Mouse (Mus musculus): ENCODE results near the gene Hectd4. TPM values are rescaled to one million over a fixed set of nuclear protein-coding genes. Genes with fewer than 3 reads are reported as not detected.
A peak's percentile ranks its signal among the peaks of the same experiment; 100 is the strongest.

Gene Hectd4
- total RNA-seq, 4 experiments from 2014 or later: 142 to 182 (median 164) TPM

DNA sequence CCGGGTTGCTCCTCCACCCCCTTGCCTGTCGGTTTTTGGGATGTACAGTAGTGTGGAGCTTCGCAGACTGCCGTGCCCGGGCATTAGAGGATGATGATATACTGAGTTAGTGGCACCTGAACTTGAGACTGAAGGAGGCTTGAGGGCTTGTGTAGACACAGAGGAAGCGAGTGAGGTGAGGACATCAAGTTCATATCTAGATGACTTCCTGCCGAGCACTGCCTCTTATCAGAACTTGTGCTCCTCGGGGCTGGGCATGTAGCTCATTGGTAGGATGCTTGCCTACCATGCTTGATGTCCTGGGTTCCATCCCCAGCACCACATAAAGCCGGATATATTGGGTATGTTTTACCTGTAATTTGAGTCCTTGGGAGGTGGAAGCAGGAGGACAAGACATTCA lies 10.8 kb downstream of the Hectd4 start:
- no peak for DNase-seq (ENCODE audit: low spot score in 2 of 2)

- no peak for DNase-seq (ENCODE audit: low spot score in 2 of 2)
Observed at GRCm38 (mm10) chr5:121232789-121233188, 12.8 kb downstream of the Hectd4 start.

DNA sequence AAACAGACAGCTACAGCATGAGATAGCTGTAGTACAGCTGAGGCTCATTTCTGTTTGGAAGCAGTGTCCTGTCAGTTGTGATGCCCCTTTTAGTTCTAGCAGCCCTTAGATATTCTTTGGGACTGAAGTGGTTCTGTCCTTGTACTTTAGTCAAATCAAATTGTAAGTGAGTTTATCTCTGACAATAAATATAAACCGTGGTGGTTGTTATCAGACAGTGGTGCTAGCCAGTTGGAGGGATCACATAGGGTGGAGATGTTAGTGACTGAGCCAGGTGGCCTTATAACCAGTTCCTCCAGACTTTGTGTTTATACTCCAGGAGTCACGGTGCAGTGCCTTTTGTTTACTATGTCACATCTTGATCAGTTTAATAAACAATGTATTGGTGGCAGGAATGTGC lies 13.7 kb downstream of the Hectd4 start:
- no peak for DNase-seq (ENCODE audit: low spot score in 2 of 2)

DNA sequence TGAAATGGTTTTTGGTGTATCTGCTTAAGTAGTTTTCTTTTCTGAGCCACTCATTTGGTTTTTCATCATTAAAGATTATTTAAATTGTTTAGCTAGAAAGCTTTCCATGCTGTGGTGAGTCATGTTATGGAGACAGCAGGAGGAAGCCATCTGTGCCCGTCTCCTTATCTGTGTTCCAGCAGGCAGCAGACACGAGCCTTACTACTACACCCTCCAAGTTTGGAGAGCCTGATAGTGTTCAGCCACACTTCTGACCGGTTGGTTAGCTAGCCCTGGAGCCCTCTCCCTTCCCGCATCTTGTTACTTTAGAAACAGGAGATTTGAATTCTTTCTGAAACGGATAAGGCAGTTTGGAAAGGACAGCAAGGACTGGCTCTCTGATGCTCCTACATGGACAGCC lies 16.2 kb downstream of the Hectd4 start:
- peak in 1 of 2 experiments; percentile 68 for DNase-seq (ENCODE audit: low spot score in 2 of 2)

DNA sequence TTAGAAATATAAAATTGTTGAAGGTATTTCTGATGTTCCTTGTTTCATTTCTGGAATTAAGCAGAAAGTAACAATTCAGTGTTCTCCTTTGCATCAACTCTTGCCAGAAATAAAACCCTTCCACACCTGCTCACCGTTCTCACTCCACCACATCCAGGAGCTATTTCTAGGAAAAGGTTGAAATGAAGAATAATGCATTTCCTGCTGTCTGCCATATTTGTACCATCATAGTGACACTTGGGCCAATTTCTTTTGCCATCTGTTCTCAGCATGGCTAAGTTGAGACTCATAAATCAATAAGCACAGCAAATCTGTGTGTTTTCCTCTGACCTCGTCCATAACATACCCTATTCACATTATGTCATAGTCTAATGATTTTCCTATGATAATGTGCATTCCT lies 18.2 kb downstream of the Hectd4 start:
- no peak for DNase-seq (ENCODE audit: low spot score in 2 of 2)

DNA sequence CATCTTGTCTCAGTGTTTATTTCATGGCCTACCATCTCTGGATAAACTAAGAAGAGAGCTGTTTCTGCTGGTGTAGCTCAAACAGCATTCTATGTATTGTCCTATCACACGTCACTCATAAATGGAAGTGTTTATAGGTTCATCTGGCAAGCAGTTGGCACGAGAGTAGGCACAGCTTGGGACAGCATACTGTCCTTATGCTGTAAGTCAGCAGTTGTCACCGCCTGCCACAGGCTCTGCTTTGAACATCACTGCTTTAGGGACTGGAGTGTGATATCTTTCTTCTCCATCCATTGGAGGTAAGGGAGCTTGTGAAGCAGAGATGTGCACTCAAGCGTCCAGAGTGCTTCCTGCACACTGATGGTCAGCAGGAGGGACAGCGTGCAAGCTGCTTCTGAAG lies 19.8 kb downstream of the Hectd4 start:
- no peak for DNase-seq (ENCODE audit: low spot score in 2 of 2)

DNA sequence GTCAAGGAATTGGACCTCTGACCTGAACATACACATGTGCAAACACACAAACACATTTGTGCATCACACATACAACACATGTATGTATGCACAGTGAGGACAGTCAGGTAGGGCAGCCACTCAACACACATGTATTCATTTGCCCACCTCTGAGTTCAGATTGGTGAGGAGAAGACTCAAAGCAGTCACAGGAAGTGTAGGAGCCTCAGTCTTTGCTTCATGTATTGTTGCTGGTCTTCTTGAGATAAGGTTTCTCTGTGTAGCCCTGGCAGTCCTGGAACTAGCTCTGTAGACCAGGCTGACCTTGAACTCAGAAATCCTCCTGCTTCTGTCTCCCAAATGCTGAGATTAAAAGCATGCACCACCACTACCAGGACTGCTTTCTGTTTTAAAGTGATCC lies 21.2 kb downstream of the Hectd4 start:
- DNase-seq (ENCODE audit: low spot score in 2 of 2): no peak

DNA sequence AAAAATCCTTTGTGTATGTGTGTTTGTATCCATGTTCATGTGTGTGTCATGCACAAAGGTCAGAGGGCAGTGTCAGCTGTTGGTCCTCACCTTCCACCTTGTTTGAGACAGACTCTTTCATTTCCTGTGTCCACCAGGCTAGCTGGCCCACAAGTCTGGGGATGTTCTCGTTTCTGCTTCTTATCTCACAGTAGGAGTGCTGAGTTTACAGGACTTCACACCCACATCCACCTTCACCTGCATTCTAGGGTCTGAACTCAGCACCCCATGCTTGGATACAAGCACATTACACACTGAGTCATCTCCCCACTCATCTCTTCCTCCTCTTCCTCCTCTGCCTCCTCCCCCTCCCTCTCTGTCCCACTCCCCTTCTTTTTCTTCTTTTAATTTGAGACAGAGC lies 22.2 kb downstream of the Hectd4 start:
- DNase-seq (ENCODE audit: low spot score in 2 of 2): no peak

DNA sequence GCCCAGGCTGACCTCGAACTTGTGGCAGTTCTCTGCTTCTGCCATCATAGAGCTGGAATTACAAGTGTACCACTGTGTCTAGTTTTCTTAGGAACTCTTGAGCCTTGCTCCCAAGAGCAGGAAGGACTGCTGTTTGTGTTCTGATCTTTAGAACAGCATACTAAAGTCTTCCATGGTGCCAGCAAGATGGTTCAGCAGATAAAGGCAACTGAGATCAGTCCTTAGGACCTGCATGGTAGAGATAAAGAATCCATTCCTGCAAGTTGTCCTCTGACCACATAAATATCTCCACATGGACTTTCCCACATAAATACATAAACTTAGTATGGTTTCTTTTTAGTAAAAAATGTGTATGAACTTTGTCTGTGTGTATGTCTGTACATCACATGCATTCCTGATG lies 22.7 kb downstream of the Hectd4 start:
- DNase-seq (ENCODE audit: low spot score in 2 of 2): no peak

GRCm38 (mm10) chr5:121243676-121244364 lies 23.8 kb downstream of the Hectd4 start:
- no peak for DNase-seq (ENCODE audit: low spot score in 2 of 2)

- DNase-seq (ENCODE audit: low spot score in 2 of 2): no peak
Observed at GRCm38 (mm10) chr5:121244365-121244731, 24.3 kb downstream of the Hectd4 start.

DNA sequence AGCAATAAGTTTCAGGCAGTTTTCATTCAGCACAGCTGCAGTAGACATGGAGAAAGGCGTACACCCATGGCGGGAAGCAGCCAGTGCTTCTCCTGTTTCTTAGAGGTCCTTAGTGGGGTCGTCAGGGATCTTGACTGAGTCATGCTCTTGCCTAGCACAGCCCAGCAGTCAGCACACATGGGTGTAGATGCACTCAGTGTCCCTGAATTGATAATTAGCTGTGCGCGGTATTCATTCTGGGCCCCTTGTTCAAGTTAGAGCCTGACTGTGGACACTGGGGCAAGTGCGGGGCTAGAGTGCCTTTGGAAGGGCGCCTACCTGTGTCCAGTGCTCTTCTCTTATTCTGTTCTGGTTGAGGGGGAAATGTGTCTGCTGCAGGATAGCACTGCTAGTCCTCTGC lies 25.2 kb downstream of the Hectd4 start:
- DNase-seq (ENCODE audit: low spot score in 2 of 2): no peak

GRCm38 (mm10) chr5:121248766-121249394 lies 28.9 kb downstream of the Hectd4 start:
- DNase-seq (ENCODE audit: low spot score in 2 of 2): no peak

DNA sequence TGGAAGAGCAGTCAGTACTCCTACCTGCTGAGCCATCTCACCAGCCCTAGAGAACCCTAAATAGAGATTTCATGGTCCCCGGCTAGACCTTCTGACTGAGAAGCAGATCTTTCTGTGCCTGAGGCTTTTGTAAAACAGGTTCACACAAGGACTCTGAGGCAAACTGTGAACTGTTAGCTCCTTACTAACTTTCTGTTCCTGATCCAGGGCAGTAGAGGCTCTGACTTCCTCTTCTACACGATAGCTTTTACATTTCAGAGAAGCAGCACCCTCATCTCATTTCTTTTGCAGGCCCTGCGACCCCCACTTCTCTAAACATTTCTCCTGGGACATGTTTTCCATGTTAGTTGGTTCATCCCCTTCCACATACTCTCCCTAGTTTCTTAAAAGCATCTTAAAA lies 29.7 kb downstream of the Hectd4 start:
- DNase-seq (ENCODE audit: low spot score in 2 of 2): no peak

DNA sequence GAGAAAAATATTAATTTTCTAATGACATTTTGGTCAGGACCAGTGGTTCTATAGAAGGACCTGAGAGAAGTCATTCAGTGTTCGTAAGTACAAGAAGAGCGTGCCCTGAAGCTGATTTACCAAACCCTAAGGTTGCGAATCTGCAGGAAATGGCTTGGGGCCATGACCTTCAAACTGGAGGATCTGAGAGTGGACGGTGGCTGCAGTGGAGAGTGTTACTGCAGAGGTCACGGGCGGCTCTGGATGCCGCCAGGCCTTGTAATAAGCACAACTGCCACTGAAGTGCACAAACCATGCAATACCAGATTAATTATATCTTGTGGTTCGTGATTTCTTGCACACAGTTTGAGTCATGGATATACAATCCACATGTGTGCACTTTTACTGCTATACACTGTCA lies 31.8 kb downstream of the Hectd4 start:
- no peak for DNase-seq (ENCODE audit: low spot score in 2 of 2)

DNA sequence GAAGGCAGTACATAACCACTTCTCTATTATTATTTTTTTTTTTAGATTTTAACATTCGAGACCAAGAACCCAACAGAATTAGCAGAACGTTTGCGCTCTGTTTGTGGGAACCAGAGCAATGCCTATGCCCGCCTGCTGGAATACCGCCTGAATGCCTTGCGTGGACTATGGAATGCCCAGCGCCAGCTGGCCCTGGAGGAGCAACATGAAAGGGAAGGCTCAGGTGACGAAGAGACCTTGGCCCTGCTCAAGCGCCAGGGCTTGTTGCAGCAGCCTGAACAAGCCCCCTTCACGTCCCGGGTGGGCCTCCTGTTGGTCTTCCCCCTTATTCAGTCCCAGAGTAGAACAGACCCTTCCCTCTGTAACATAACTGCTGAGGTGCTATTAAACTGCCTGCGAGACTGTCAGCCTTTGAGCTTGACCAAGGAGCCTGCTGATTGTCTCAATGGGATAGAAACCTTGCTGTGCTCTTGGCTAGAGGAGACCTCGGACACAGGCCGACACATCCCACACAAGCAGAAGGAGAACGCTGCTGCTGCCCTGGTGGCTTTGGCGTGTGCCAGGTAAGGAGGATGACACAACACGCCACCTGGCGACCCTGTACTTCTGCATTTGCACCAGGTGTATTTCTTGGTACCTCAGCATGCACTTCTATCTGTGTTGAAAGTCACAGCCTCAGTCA lies 33.9 kb downstream of the Hectd4 start:
- DNase-seq (ENCODE audit: low spot score in 2 of 2): no peak

- no peak for DNase-seq (ENCODE audit: low spot score in 2 of 2)
Observed at GRCm38 (mm10) chr5:121254977-121255376, 35.0 kb downstream of the Hectd4 start.

- DNase-seq (ENCODE audit: low spot score in 2 of 2): no peak
Observed at GRCm38 (mm10) chr5:121261806-121262205, 41.8 kb downstream of the Hectd4 start.

GRCm38 (mm10) chr5:121262415-121262814 lies 42.4 kb downstream of the Hectd4 start:
- no peak for DNase-seq (ENCODE audit: low spot score in 2 of 2)

DNA sequence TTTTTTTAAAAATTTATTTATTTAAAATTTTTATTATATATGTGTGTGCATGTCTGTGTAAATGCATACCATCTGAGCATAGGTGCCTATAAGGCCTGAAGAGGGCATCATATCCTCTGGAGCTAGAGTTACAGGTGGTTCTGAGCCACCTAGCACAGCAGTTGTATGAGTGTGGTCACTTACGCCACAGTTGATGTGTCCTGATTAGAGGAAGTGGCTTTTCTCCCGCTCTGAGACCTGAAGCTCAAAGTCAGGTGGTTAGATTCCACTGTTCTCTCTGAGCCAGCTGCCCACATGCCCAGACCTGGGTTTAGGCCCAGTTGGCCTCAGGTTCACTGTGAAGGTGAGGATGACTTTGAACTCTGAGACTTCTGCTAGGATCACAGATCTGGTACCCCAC lies 44.6 kb downstream of the Hectd4 start:
- no peak for DNase-seq (ENCODE audit: low spot score in 2 of 2)

DNA sequence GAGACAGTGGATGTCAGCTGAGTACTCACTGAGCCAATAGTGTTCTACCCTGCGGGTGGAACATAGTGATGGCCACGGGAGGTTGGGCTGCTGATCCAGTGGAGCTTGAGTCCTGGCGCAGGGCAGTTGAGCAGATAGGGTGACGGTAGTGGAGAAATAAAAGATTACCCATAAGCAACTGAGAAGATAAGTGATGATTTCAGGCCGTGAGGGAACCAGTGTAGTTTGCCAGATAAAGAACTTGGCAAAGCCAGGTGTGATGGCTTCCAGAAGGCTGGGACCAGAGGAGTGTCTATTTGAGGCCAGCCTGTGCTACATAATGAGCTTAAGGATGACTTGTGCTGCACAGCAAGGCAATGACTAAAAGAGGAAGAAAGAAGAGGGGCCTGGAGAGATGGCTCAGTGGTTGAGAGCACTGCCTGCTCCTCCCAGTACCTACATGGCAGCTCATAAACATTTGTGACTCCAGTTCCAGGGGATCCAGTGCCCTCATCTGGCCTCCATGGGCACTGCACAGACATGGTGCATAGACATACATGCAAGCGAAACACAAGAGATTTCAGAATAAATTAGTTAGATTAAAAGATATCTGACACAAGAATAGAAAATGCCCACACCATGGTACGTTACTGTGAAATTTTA lies 46.8 kb downstream of the Hectd4 start:
- peak in 1 of 2 experiments; percentile 32 for DNase-seq (ENCODE audit: low spot score in 2 of 2)

GRCm38 (mm10) chr5:121271046-121271445 lies 51.0 kb downstream of the Hectd4 start:
- DNase-seq (ENCODE audit: low spot score in 2 of 2): no peak

Data from left cerebral cortex, adult 8-10 months (tissue).